Mouse (Mus musculus) lung, postnatal 14 days (tissue): Measurements from ENCODE around the gene Trio.

Experiments
- DNase-seq: peaks from one replicate; pipeline ENCODE4 v3.0.0; 2021

Gene Trio

GRCm38 (mm10) chr15:27697632-27698031, 328.0 kb downstream of the Trio start:
- DNase-seq: no peak

GRCm38 (mm10) chr15:27693235-27693634, 332.4 kb downstream of the Trio start:
- DNase-seq: no peak

- DNase-seq: no peak
Observed at GRCm38 (mm10) chr15:27692161-27692560, 333.5 kb downstream of the Trio start.

- DNase-seq: no peak
Observed at GRCm38 (mm10) chr15:27691213-27691612, 334.4 kb downstream of the Trio start.

GRCm38 (mm10) chr15:27688041-27688651, 337.5 kb downstream of the Trio start:
- no peak for DNase-seq

- no peak for DNase-seq
Observed at GRCm38 (mm10) chr15:27684813-27685212, 340.8 kb downstream of the Trio start.

- DNase-seq: no peak
Observed at GRCm38 (mm10) chr15:27683206-27683605, 342.4 kb downstream of the Trio start.

- DNase-seq: no peak
Observed at GRCm38 (mm10) chr15:27682619-27683018, 343.0 kb downstream of the Trio start.

- peak; percentile 96 for DNase-seq
Observed at GRCm38 (mm10) chr15:27681419-27682187, 344.0 kb downstream of the Trio start, which contains the start of gene Otulinl. Gene Otulinl, minus strand, starts transcription at chr15:27681579.

- DNase-seq: no peak
Observed at GRCm38 (mm10) chr15:27680997-27681396, 344.7 kb downstream of the Trio start.
